Mouse (Mus musculus) embryonic facial prominence, embryonic 15.5 days (tissue): ENCODE measurements around the gene Tcf7l1. TPM values are rescaled to one million over a fixed set of nuclear protein-coding genes. Genes with fewer than 3 reads are reported as not detected.
A peak's percentile ranks its signal among the peaks of the same experiment; 100 is the strongest.

Experiments used
- ATAC-seq: fragments of 200-750 bp; cut with Nextera tagmentation; 2 replicates; pipeline ENCODE4 v1.8.0; 2017; ENCODE audit warnings: low read depth, moderate TSS enrichment; ENCODE audit not compliant: insufficient number of reproducible peaks, low FRiP score, low TSS enrichment
- H3K27ac ChIP-seq: fragments of 300-500 bp; sonication (generic); replicated peaks from 2 replicates; pipeline ENCODE4 v1.5.1; 2015; ENCODE audit warnings: mild to moderate bottlenecking, inconsistent platforms
- H3K27me3 ChIP-seq: fragments of 300-500 bp; sonication (generic); 2 replicates; pipeline ENCODE4 v1.6.1; 2015; ENCODE audit warnings: inconsistent platforms
- H3K36me3 ChIP-seq: fragments of 300-500 bp; sonication (generic); 2 replicates; pipeline ENCODE4 v1.6.1; 2015; ENCODE audit warnings: mild to moderate bottlenecking, inconsistent platforms
- H3K4me1 ChIP-seq: fragments of 300-500 bp; sonication (generic); 2 replicates; pipeline ENCODE4 v1.6.1; 2015; ENCODE audit warnings: inconsistent platforms
- H3K4me2 ChIP-seq: fragments of 300-500 bp; sonication (generic); replicated peaks from 2 replicates; pipeline ENCODE4 v1.6.1; 2015; ENCODE audit warnings: mild to moderate bottlenecking, inconsistent platforms
- H3K4me3 ChIP-seq: fragments of 300-500 bp; sonication (generic); replicated peaks from 2 replicates; pipeline ENCODE4 v1.5.1; 2015; ENCODE audit warnings: mild to moderate bottlenecking, inconsistent platforms
- H3K9ac ChIP-seq: fragments of 300-500 bp; sonication (generic); 2 replicates; pipeline ENCODE4 v1.6.1; 2015; ENCODE audit warnings: inconsistent platforms
- H3K9me3 ChIP-seq: fragments of 300-500 bp; sonication (generic); replicated peaks from 2 replicates; pipeline ENCODE4 v1.6.1; 2016; ENCODE audit warnings: inconsistent platforms
- WGBS: fragments of 180-500 bp; shearing (Covaris S2); methylation state at CpG from one replicate; pipeline ENCODE4 v1.1.7; 2015; 5-methylcytosine and 5-hydroxymethylcytosine counted together
- polyA plus RNA-seq: library from polyadenylated mRNA; unstranded; fragments of >200 nt; fragmentation: Nextera tagmentation; extraction: Ambion mirVana; gene quantifications from 2 replicates; pipeline ENCODE4 v1.2.1, GENCODE M21; 2015

Tcf7l1 gene
- polyA plus RNA-seq, 1 experiment from 2014 or later = 54.7 TPM

- 62% methylated on average over 8 of the region's 8 CpGs for WGBS
These were observed 129.2 kb downstream of the Tcf7l1 start for GRCm38 (mm10) chr6:72659717-72660390.

DNA sequence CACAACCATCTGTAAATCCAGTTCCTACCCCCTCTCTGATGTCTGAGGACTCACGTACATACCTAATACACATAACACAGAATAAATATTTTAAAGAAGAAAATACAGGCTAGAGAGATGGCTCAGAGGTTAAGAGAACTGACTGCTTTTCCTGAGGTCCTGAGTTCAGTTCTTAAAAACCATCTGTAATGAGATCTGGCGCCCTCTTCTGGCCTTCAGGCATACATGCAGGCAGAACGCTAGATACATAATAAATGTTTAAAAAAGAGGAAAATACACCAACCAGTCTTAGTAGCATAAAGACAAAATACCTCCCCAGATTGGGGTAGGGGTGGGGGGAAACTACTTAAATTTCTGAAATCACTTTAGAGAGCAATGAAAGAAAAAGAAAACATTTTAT is 131.0 kb downstream of the Tcf7l1 start:
- Histone ChIP-seq H3K27ac (peak overlapping the region; percentile 95; the same call in 1 of the 2 replicates), H3K9ac (no peak overlapping the region), H3K27me3 (no peaks in the 10 kb centered on the region), H3K4me2 (no peak overlapping the region), H3K36me3 (no peaks in the 10 kb centered on the region), H3K4me3 (no peak overlapping the region), H3K4me1 (peaks cover 94% of the 10 kb centered on the region), H3K9me3 (no peaks in the 10 kb centered on the region)
- WGBS = 53% methylated on average over 3 of the region's 3 CpGs
- no peak for ATAC-seq

More at GRCm38 (mm10) chr6:72659717-72660390, 129.2 kb downstream of the Tcf7l1 start:
- Histone ChIP-seq H3K27me3 (no peaks in the 10 kb centered on the region), H3K36me3 (no peaks in the 10 kb centered on the region), H3K9me3 (no peaks in the 10 kb centered on the region), H3K27ac (peak overlapping the region; percentile 61; the same call in 1 of the 2 replicates), H3K9ac (no peak overlapping the region), H3K4me2 (no peak overlapping the region), H3K4me3 (no peak overlapping the region), H3K4me1 (peaks cover 79% of the 10 kb centered on the region)
- peak; percentile 20; the same call in 1 of the 2 replicates for ATAC-seq

GRCm38 (mm10) chr6:72656053-72656442 is 133.0 kb downstream of the Tcf7l1 start:
- ATAC-seq = no peak
- Histone ChIP-seq H3K9ac (no peak overlapping the region), H3K9me3 (no peaks in the 10 kb centered on the region), H3K36me3 (no peaks in the 10 kb centered on the region), H3K27ac (peak overlapping the region; percentile 95), H3K4me2 (peak overlapping the region; percentile 51), H3K27me3 (no peaks in the 10 kb centered on the region), H3K4me3 (no peak overlapping the region), H3K4me1 (peaks cover 92% of the 10 kb centered on the region)
- WGBS = 62% methylated on average over 7 of the region's 7 CpGs

- Histone ChIP-seq H3K4me3 (peak overlapping the region; percentile 36), H3K4me1 (peaks cover 92% of the 10 kb centered on the region), H3K9ac (no peak overlapping the region), H3K36me3 (no peaks in the 10 kb centered on the region), H3K4me2 (peak overlapping the region; percentile 51), H3K27me3 (no peaks in the 10 kb centered on the region), H3K27ac (peak overlapping the region; percentile 95), H3K9me3 (no peaks in the 10 kb centered on the region)
- 11% methylated on average over 20 of the region's 20 CpGs for WGBS
- peak; percentile 84 for ATAC-seq
These were observed 133.6 kb downstream of the Tcf7l1 start for GRCm38 (mm10) chr6:72655309-72656052.

DNA sequence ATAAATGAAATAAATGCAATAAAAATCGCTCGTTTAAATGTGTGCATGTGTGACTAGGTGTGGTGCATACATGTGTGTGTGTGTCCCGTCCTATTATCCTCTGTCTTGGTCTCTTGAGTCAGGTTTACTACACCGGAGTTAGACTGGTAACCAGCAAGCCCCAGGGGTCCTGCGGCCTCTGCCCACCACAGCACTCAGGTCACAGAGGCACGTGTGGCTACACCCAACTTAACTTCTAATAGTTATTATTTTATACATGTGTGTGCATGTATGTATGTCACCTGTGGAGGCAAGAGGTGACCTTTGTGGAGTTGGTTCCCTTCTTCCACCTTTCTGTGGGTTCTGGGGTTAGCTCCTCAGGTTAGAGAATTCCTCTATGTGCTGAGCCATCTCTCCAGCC is 134.7 kb downstream of the Tcf7l1 start:
- no peak for ATAC-seq
- H3K27ac ChIP-seq = peak overlapping the region; percentile 95
- no peaks in the 10 kb centered on the region for H3K27me3 ChIP-seq
- 78% methylated on average over 6 of the region's 6 CpGs for WGBS
- no peak overlapping the region for H3K4me2 ChIP-seq
- peaks cover 90% of the 10 kb centered on the region for H3K4me1 ChIP-seq
- no peaks in the 10 kb centered on the region for H3K36me3 ChIP-seq
- H3K9ac ChIP-seq = no peak overlapping the region
- H3K4me3 ChIP-seq = no peak overlapping the region
- no peaks in the 10 kb centered on the region for H3K9me3 ChIP-seq

DNA sequence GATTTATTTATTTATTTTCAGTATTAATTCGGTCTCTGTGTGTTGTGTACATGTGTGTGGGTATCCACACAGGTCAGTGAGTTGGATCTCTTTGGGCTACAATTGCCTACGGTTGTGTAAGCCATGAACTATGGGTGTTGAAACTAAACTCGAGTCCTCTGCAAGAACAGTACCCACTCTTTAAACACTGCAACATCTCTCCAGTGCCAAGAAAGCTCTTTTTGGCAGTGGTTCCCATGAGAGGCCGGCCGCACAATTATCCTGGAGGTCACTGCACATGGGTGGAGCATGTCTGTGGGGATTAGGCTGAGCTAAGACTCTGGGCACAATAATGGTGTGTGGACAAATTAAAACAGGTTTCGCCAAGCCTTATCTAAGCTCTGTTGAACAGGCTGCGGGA is 135.6 kb downstream of the Tcf7l1 start:
- Histone ChIP-seq H3K4me1 (peaks cover 90% of the 10 kb centered on the region), H3K27me3 (no peaks in the 10 kb centered on the region), H3K36me3 (no peaks in the 10 kb centered on the region; the same call in 1 of the 2 replicates), H3K4me2 (no peak overlapping the region), H3K9ac (no peak overlapping the region), H3K27ac (peak overlapping the region; percentile 95; the same call in 1 of the 2 replicates), H3K4me3 (no peak overlapping the region), H3K9me3 (no peaks in the 10 kb centered on the region)
- ATAC-seq = no peak
- 55% methylated on average over 7 of the region's 7 CpGs for WGBS

DNA sequence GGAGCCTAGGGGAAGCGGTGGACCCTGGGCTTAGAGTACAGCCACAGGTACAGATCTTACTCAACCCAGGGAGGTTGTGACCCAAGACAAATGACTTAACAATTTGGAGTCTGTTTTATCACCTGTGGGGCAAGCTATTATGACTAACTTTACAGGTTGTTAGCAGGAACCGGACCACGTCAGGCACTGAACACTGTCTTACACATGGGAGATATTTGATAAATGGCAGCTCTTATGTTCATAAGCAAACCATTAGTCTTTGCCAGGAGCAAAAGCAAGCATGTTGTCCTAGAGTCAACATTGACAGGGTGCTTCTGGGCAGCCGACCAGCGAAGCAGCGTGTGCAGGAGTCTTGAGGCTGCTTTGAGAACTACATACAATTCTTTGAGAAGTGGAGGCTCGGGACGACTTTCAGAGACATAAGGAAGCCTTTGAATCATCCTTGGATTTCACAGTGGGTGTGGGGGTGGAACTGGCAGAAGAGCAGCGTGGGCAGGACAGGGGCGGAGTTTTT is 138.7 kb downstream of the Tcf7l1 start:
- Histone ChIP-seq H3K4me1 (peaks cover 74% of the 10 kb centered on the region), H3K9ac (no peak overlapping the region), H3K27ac (no peak overlapping the region; the same call in 1 of the 2 replicates), H3K4me2 (no peak overlapping the region), H3K4me3 (no peak overlapping the region), H3K27me3 (no peaks in the 10 kb centered on the region), H3K36me3 (peaks cover 6% of the 10 kb centered on the region; the same call in 1 of the 2 replicates), H3K9me3 (no peaks in the 10 kb centered on the region)
- WGBS = 54% methylated on average over 10 of the region's 10 CpGs
- no peak for ATAC-seq

DNA sequence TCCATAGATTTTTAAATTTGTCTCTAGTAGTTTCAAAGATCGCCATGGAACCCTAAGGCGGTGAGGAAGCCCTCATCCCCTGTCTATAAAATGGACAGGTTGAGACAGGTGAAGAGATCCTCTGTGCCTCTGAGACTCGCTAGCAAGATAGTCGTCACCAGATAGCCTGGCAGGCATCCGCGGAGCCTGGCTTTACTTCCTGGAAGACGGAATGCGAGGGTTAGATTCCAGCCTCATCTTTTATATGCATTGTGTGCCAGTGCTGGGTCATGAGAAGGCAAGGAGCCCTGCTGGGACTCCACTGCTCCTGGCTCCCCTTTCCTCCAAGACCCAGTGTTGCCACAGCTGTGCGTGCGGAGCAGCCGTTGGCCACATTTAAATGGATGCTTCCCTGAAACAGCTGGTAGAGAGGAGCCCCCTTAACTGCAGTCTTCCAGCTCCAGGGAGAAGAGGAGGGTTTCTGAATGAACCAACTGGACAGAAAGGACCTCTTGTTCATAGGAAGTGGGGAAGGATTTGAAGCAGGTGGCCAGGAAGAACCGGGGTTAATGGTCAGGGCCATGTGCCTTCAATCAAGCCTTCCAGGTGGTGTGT is 141.0 kb downstream of the Tcf7l1 start:
- no peaks in the 10 kb centered on the region for H3K9me3 ChIP-seq
- H3K4me3 ChIP-seq = no peak overlapping the region
- peaks cover 51% of the 10 kb centered on the region for H3K4me1 ChIP-seq
- no peak for ATAC-seq
- 31% methylated on average over 12 of the region's 12 CpGs for WGBS
- peak overlapping the region; percentile 58 for H3K27ac ChIP-seq
- 0 out of 2 replicates have a peak overlapping the region, but pooled peaks have one; percentile 15 for H3K4me2 ChIP-seq
- peaks cover 6% of the 10 kb centered on the region; the same call in 1 of the 2 replicates for H3K36me3 ChIP-seq
- no peaks in the 10 kb centered on the region for H3K27me3 ChIP-seq
- no peak overlapping the region for H3K9ac ChIP-seq

- H3K4me2 ChIP-seq = no peak overlapping the region
- H3K27ac ChIP-seq = peak overlapping the region; percentile 58
- peaks cover 6% of the 10 kb centered on the region; the same call in 1 of the 2 replicates for H3K36me3 ChIP-seq
- H3K4me1 ChIP-seq = peaks cover 47% of the 10 kb centered on the region
- H3K9ac ChIP-seq = no peak overlapping the region
- no peaks in the 10 kb centered on the region for H3K9me3 ChIP-seq
- no peaks in the 10 kb centered on the region for H3K27me3 ChIP-seq
- ATAC-seq = peak; percentile 21; the same call in 1 of the 2 replicates
- 34% methylated on average over 10 of the region's 10 CpGs for WGBS
- H3K4me3 ChIP-seq = no peak overlapping the region
These were observed 141.7 kb downstream of the Tcf7l1 start for GRCm38 (mm10) chr6:72647383-72647820.

- Histone ChIP-seq H3K36me3 (peaks cover 8% of the 10 kb centered on the region; the same call in 1 of the 2 replicates), H3K4me1 (peaks cover 29% of the 10 kb centered on the region), H3K9ac (no peak overlapping the region), H3K4me2 (no peak overlapping the region), H3K4me3 (no peak overlapping the region), H3K27ac (no peak overlapping the region), H3K27me3 (no peaks in the 10 kb centered on the region), H3K9me3 (no peaks in the 10 kb centered on the region)
- ATAC-seq = no peak
- 69% methylated on average over 7 of the region's 7 CpGs for WGBS
These were observed 143.7 kb downstream of the Tcf7l1 start for GRCm38 (mm10) chr6:72645364-72645763.

DNA sequence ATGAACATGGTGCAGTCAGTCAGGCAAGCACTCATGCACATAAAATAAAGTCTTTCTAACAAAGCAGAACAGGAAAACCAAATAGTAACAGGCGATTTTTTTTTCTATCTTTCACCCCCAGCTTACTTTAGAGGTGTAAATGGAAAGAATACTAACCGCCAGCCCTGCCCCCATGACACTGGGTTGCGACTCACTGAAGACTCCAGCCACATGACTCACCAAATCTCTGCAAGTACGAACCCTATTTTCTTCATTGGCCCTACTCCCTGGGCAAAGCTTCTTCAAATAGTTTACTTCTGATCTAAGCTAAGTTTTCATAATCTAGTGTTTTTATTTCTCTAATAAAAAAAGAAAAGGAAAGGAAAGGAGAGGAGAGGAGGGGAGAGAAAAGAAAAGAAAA is 144.5 kb downstream of the Tcf7l1 start:
- no peaks in the 10 kb centered on the region for H3K9me3 ChIP-seq

More for the DNA sequence above, 144.5 kb downstream of the Tcf7l1 start:
- no peak overlapping the region for H3K27ac ChIP-seq
- ATAC-seq = no peak
- WGBS = 73% methylated on average over 4 of the region's 4 CpGs
- peaks cover 24% of the 10 kb centered on the region for H3K4me1 ChIP-seq
- H3K9ac ChIP-seq = no peak overlapping the region
- no peaks in the 10 kb centered on the region for H3K27me3 ChIP-seq
- H3K4me3 ChIP-seq = no peak overlapping the region
- no peak overlapping the region for H3K4me2 ChIP-seq
- peaks cover 8% of the 10 kb centered on the region; the same call in 1 of the 2 replicates for H3K36me3 ChIP-seq
